Mouse (Mus musculus): ENCODE measurements around the gene Gm20547.
"Not testable (repeated sequence)": the region's sequence is repeated elsewhere in the genome, so short reads cannot be mapped to it uniquely, and the experiment has no call there.

Gene Gm20547

GRCm38 (mm10) chr17:34881683-34882310 lies at the start of gene Gm20547:
Gm20547 (minus strand) TSS chr17:34882042.
- DNase-seq, result no peak

- peak; percentile 99 for DNase-seq
Measured at GRCm38 (mm10) chr17:34931061-34931734, 49.4 kb upstream of the Gm20547 start, which contains the start of gene Neu1. Neu1 (plus strand) TSS chr17:34931253.

GRCm38 (mm10) chr17:34928841-34929240 lies 47.0 kb upstream of the Gm20547 start:
- no peak for DNase-seq

DNA sequence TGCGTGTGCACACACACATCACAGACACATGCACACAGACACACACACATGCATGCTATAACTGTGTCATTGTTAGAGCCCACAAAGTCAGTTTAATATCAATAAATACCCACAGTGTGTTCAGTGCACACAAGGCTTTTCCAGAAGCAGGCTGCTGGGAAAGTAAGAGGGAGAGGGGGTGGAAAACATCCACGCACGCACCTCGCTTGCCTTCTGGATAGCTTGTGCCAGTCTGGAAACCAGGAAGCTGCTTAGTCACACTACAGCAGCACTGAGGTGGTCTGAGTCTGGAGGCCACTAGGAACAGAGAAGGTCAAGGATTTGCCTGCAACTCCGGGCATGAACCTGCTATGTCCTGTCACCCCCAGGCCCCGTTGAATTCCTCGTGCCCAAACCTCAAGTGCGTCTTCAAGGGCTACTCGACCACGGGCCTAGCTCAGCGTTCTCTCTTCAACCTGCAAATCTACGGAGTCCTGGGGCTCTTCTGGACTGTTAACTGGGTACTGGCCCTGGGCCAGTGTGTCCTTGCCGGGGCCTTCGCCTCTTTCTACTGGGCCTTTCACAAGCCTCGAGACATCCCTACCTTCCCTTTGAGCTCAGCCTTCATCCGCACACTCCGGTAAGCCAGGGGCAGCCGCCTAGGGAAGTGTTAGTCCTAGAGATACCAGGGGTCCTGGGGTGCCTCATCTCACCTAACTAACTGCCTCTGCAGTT lies 45.6 kb upstream of the Gm20547 start:
- no peak for DNase-seq

DNA sequence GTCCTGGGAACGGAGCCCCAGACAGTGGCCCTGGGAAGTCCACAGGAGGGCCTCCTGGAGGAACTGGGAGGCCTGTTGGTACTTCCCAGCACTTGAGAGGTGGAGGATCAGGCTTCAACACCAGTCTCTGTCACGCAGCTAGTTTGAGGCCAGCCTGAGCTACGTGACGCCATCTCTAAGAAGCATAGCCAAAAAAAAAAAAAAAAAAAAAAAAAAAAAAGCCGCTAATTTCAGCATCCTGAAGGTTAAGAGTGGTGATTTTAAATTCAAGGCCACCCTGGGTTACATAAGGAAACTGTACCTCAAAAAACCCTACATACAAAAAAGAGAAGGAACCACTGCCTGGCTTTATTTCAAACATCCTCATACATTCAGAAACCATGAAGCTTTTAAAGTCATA lies 42.4 kb upstream of the Gm20547 start:
- no peak for DNase-seq

DNA sequence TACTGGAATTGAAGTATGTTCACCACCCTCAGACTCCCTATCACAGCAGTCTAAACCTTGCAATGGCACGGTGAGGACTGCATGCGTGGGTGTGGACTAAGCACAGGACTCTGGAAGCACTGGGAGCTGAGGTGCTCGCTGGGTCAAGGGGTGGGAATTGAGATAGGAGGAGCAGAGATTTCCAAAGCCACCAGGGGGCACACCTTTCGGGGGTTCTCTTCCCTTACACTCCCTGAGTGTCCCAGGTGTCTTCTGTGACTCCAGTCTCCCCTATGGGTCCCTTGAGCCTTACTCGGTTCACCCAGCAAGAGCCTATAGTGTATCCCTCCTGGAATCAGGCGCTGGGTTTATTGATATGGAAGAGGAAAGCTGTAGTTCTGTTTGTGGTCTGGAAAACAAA lies 41.1 kb upstream of the Gm20547 start:
- no peak for DNase-seq

DNA sequence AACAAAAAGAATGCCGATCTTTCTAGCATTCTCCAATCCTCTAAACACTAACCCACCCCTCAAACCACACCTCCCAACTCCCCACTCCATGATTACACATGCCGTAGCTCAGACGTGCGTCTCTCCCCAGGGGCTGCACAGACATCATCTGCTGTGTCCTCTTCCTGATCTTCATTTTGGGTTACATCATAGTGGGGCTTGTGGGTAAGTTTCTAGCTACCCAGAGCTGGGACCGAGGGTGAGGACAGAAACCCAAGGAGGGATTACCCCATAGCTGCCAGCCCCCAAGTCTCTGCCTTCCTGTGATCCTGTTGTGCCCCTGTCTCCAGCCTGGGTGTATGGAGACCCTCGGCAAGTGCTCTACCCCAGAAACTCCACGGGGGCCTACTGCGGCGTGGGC lies 35.3 kb upstream of the Gm20547 start:
- DNase-seq, result no peak

DNA sequence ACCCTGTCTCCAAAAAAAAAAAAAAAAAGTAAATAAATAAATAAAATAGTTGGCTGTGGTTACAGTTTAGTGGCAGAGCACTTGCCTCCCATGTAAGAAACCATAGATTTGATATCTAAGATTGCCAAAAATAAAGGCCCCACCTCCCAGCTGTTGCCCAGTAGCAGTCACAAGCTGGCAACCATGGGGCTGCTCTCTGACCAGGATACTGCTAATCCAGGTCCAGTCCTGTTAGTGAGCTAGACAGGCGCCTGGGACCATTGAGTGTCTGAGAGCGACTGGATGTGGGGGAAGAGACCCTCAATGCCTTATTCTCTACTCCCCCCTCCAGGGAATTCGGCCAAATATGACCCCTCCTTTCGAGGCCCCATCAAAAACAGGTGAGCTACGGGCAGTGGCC lies 34.5 kb upstream of the Gm20547 start:
- no peak for DNase-seq

- DNase-seq, result no peak
Measured at GRCm38 (mm10) chr17:34915410-34915831, 33.6 kb upstream of the Gm20547 start.

- no peak for DNase-seq
Measured at GRCm38 (mm10) chr17:34913930-34914665, 32.3 kb upstream of the Gm20547 start, which contains the start of gene Slc44a4. Slc44a4 (plus strand) TSS chr17:34914466.

DNA sequence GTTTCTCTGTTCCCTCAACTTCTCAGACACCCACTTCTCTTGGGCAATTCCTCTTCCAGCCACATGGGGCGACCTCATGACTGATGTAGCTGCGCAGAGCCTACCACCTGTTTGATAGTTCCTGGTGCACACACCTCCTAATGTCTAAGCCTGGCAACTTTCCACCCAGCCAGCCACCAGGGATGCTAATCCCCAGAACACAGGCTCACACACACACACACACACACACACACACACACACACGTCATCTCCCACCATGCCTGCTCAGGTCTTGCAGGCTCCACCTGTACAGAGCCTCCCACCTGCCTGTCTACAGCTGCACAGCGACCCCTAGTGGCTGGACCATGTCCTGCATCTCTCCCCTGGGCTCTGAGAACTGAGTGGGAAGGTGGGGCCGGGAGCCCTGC lies 30.1 kb upstream of the Gm20547 start:
- DNase-seq, result peak; percentile 80

GRCm38 (mm10) chr17:34910982-34911381 lies 29.1 kb upstream of the Gm20547 start:
- no peak for DNase-seq

DNA sequence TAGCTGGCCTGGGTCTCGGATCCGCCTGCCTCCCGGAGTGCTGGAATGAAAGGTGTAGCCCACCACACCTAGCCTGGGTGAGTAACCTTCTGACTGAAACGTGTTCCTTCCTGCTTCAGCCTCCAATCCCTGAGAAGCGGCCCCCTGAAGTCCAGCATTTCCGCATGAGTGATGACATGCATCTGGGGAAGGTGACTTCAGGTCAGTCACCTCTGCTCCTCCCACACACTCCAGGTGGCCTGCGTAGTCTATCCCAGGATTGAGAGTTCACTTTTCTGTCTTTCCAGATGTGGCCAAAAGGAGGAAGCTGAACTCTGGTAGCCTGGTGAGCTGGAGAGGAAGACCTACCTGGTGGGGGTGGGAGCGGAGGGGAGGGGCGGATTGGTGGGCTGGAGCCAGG lies 21.1 kb upstream of the Gm20547 start:
- DNase-seq, result no peak

- DNase-seq, result not testable (repeated sequence)
Measured at GRCm38 (mm10) chr17:34901948-34902347, 20.1 kb upstream of the Gm20547 start.

GRCm38 (mm10) chr17:34900826-34901225 lies 19.0 kb upstream of the Gm20547 start:
- DNase-seq, result not testable (repeated sequence)

GRCm38 (mm10) chr17:34899890-34900243 lies 18.0 kb upstream of the Gm20547 start:
- no peak for DNase-seq

- DNase-seq, result peak; percentile 63
Measured at GRCm38 (mm10) chr17:34899053-34899889, 17.4 kb upstream of the Gm20547 start.

GRCm38 (mm10) chr17:34898706-34899052 lies 16.8 kb upstream of the Gm20547 start:
- DNase-seq, result no peak

- DNase-seq, result peak; percentile 80
Measured at GRCm38 (mm10) chr17:34898160-34898586, 16.3 kb upstream of the Gm20547 start, which contains the start of the genes C2 and Ehmt2. C2 (minus strand) TSS chr17:34898265. Ehmt2 (plus strand) TSS chr17:34898469.

DNA sequence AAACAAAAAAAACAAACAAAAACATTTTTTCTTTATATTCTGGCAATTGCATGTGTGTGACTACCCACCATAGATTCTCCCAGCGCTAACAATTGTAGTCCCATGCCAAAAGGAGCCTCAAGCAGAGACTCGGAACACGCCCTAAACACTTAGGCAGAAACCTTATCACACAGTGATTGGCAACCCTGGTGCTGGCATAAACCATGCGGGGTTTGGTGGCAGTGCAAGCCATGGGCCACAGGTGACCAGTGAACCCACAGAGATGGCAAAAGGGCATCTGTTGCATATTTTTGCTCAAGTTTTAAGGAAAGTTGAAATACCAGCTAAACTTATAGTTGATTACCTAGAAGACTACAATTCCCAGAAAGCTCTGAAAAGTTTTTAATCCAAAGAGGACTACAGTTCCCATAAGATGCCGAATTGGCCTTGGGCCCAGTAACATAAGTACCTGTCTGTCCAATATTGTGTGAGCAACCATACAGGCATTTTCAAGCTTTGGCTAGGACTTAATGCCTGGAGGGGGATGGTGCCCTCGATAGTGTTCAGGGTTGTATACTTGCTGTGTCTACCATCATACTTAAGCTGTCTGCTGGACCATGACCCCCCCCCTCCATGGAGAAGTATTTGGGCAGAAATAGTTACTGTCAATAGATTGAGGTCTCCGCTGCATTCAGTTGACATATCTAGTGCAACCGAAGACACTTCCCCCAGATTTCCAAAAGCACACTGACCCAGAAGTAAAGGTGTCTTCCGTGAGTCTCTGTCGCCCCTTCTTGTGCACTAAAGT lies 15.7 kb upstream of the Gm20547 start:
- peak; percentile 78 for DNase-seq

DNA sequence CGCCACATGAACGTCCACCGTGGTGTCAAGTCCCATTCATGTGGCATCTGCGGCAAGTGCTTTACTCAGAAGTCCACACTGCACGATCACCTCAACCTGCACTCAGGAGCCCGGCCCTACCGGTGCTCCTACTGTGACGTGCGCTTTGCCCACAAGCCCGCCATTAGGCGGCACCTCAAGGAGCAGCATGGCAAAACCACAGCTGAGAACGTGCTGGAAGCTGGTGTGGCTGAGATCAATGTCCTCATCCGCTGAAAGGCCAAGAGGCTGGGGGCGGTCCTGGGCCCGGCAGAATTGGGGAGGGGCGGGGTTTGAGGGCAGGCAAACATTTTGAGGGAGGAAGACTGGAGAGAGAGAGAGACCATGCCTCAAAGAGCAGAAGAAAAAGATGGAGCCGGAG lies 14.5 kb upstream of the Gm20547 start:
- DNase-seq, result peak; percentile 53

Measured in cerebellum, adult 9-10 months (tissue).